ENCODE assay signal across 8 mouse cellular contexts in the genomic region with DNA sequence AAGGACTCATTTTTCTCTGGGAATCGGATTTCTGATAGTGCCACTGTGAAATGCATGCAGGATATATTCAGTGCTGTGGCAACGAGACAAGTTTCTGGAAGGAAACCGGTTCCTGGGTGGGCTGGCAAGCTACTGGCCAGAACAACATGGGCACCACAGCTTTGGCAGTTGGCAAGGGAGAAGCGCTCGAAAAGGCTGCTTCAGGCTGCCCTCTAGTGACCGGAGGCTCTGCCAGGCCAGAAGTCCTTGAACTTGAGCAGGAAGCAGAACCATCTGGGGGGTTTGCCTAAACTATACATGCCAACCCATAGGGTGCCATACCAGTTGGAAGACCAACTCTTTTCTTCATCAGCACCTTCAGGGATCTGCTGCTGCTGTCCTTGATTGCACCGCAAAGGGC. TPM values are rescaled to one million over a fixed set of nuclear protein-coding genes. Genes with fewer than 3 reads are reported as not detected.
DNase-seq lines count a peak whose midpoint lies in the region; ATAC-seq and TF ChIP-seq lines count a peak whose summit lies in the region.

No protein-coding gene starts in this region.

- DNase-seq in liver: peak; percentile 48
- DNase-seq in liver, embryonic 11.5 days (ENCODE audit: low spot score): no peak
- peak; percentile 69 to 88 for DNase-seq in adrenal gland, adult (ENCODE audit: inconsistent age in 2 of 2, low spot score in 1 of 2)
- DNase-seq in hindbrain, postnatal 0 days (ENCODE audit: low spot score): peak; percentile 89
- peak; percentile 72 to 81 for DNase-seq in left cerebral cortex, postnatal 25 days (ENCODE audit: low spot score in 2 of 2)
- peak; percentile 68 for DNase-seq in right cerebral cortex, postnatal 14 days
- DNase-seq in natural killer cell, adult 2 months (ENCODE audit: low spot score in 2 of 2): no peak

- ATAC-seq in liver, embryonic 11.5 days (replicated peaks; ENCODE audit: low FRiP score): no peak
- peak; percentile 60 for ATAC-seq in hindbrain, postnatal 0 days

- H3K4me2 ChIP-seq in liver, embryonic 11.5 days: no peak overlapping the region
- no peak overlapping the region for H3K4me2 ChIP-seq in hindbrain, postnatal 0 days (ENCODE audit: low read depth, low read length)

- no peak overlapping the region for H3K4me3 ChIP-seq in liver, embryonic 11.5 days (ENCODE audit: low read depth, low read length)
- H3K4me3 ChIP-seq in cortical plate, adult 2 months (ENCODE audit: insufficient read depth, low read length): no peak overlapping the region
- no peak overlapping the region for H3K4me3 ChIP-seq in hindbrain, postnatal 0 days (ENCODE audit: low read length)

- peaks cover 29% of the 10 kb centered on the region for H3K4me1 ChIP-seq in liver, embryonic 11.5 days (replicated peaks; ENCODE audit: control insufficient read depth, insufficient read depth, low read length)
- H3K4me1 ChIP-seq in cortical plate, adult 2 months (ENCODE audit: control insufficient read depth, insufficient read depth, low read length): peaks cover 4% of the 10 kb centered on the region
- peaks cover 9% of the 10 kb centered on the region for H3K4me1 ChIP-seq in hindbrain, postnatal 0 days (ENCODE audit: insufficient read depth, low read length)

- H3K27me3 ChIP-seq in liver, embryonic 11.5 days (replicated peaks; ENCODE audit: control insufficient read depth, insufficient read depth, low read length): no peaks in the 10 kb centered on the region
- no peaks in the 10 kb centered on the region for H3K27me3 ChIP-seq in hindbrain, postnatal 0 days (ENCODE audit: insufficient read depth, low read length)

- H3K27ac ChIP-seq in liver, embryonic 11.5 days (ENCODE audit: low read depth, low read length): no peak overlapping the region
- no peak overlapping the region for H3K27ac ChIP-seq in cortical plate, adult 2 months (ENCODE audit: insufficient read depth, low read length)
- no peak overlapping the region for H3K27ac ChIP-seq in hindbrain, postnatal 0 days

- intact Hi-C loops in left cerebral cortex, postnatal 25 days (cut with DNase I): loop anchor here (5.0 to 10.0 kb wide), 2 partner anchors 149 to 282 kb away; no protein-coding TSS in a partner anchor

- no peak for TF ChIP-seq POLR2A in cortical plate, adult 2 months (IDR thresholded peaks at IDR 0.05; ENCODE audit: extremely low read depth, insufficient read depth, low read length)

- no peaks in the 10 kb centered on the region for H3K9me3 ChIP-seq in liver, embryonic 11.5 days (ENCODE audit: control insufficient read depth, low read length)
- H3K9me3 ChIP-seq in hindbrain, postnatal 0 days (ENCODE audit: low read length): no peaks in the 10 kb centered on the region

- no peak overlapping the region for H3K9ac ChIP-seq in liver, embryonic 11.5 days (ENCODE audit: low read depth, low read length)
- no peak overlapping the region for H3K9ac ChIP-seq in hindbrain, postnatal 0 days (replicated peaks; ENCODE audit: low read length)

- WGBS in liver, embryonic 11.5 days: 61% methylated on average over 7 of the region's 7 CpGs
- WGBS in hindbrain, postnatal 0 days: 43% methylated on average over 7 of the region's 7 CpGs

- H3K36me3 ChIP-seq in liver, embryonic 11.5 days (ENCODE audit: control insufficient read depth, insufficient read depth, low read length): no peaks in the 10 kb centered on the region
- no peaks in the 10 kb centered on the region for H3K36me3 ChIP-seq in hindbrain, postnatal 0 days (ENCODE audit: insufficient read depth, low read length)

- TF ChIP-seq CTCF in cortical plate, adult 2 months (IDR thresholded peaks at IDR 0.05; ENCODE audit: extremely low read depth, insufficient read depth, low read length): peak; percentile 51
- TF ChIP-seq CTCF in hindbrain, postnatal 0 days (IDR thresholded peaks at IDR 0.05; ENCODE audit: low read depth): peak; percentile 77

RNA-seq across cellular contexts. Expression of gene Cryzl2, which starts 12.1 kb away (rescaled TPM):
- 9.7 and 10.9 TPM in 2 replicates for polyA plus RNA-seq in liver, embryonic 11.5 days (2014; fragmentation: Nextera tagmentation; extraction: Ambion mirVana)
- 11.7 and 13.8 TPM in 2 replicates for polyA plus RNA-seq in cortical plate, adult 2 months (2012; rRNA removed)
- 11.4 and 12.9 TPM in 2 replicates for total RNA-seq in hindbrain, postnatal 0 days (2014; rRNA removed)
- polyA plus RNA-seq in hindbrain, postnatal 0 days (2015; fragmentation: Nextera tagmentation; extraction: Ambion mirVana): 10.6 and 11.6 TPM in 2 replicates
- 1 to 10 TPM; 3.5 to 4.0 TPM for total RNA-seq in left cerebral cortex, postnatal 25 days (2021)

RNA-seq across cellular contexts. Expression of gene Rasal2, which starts 33.9 kb away (rescaled TPM):
- polyA plus RNA-seq in liver, embryonic 11.5 days (2014; fragmentation: Nextera tagmentation; extraction: Ambion mirVana): 3.0 and 3.9 TPM in 2 replicates
- polyA plus RNA-seq in cortical plate, adult 2 months (2012; rRNA removed): 28.4 and 30.0 TPM in 2 replicates
- total RNA-seq in hindbrain, postnatal 0 days (2014; rRNA removed): 37.0 TPM in 2 replicates
- 31.3 and 33.7 TPM in 2 replicates for polyA plus RNA-seq in hindbrain, postnatal 0 days (2015; fragmentation: Nextera tagmentation; extraction: Ambion mirVana)
- total RNA-seq in left cerebral cortex, postnatal 25 days (2021): 10 to 100 TPM; 83.8 to 89.4 TPM

Comparison
In these comparisons a context has a peak if more than half of its experiments do, and no peak if none do; other contexts are left out.
1. DNase-seq: peak in liver (single experiment), adrenal gland, adult (2 of 2), hindbrain, postnatal 0 days (single experiment), left cerebral cortex, postnatal 25 days (2 of 2) and right cerebral cortex, postnatal 14 days (single experiment); none in liver, embryonic 11.5 days (single experiment) and natural killer cell, adult 2 months (0 of 2).